Mouse (Mus musculus) embryonic facial prominence, embryonic 10.5 days (tissue): ENCODE measurements around the gene Gm10392. TPM values are rescaled to one million over a fixed set of nuclear protein-coding genes. Genes with fewer than 3 reads are reported as not detected.

ENCODE experiments used
- DNase-seq: peaks from one replicate; pipeline ENCODE4 v3.0.0-alpha.2; 2017; ENCODE audit warnings: low spot score
- H3K27ac ChIP-seq: fragments of 300-500 bp; sonication (generic); replicated peaks from 2 replicates; pipeline ENCODE4 v1.5.1; 2016; ENCODE audit warnings: mild to moderate bottlenecking
- H3K27me3 ChIP-seq: fragments of 300-500 bp; sonication (generic); replicated peaks from 2 replicates; pipeline ENCODE4 v1.6.1; 2016; ENCODE audit warnings: low read depth, mild to moderate bottlenecking; ENCODE audit not compliant: poor library complexity, severe bottlenecking
- H3K36me3 ChIP-seq: fragments of 300-500 bp; sonication (generic); replicated peaks from 2 replicates; pipeline ENCODE4 v1.6.1; 2016; ENCODE audit warnings: mild to moderate bottlenecking, moderate library complexity
- H3K4me1 ChIP-seq: fragments of 300-500 bp; sonication (generic); 2 replicates; pipeline ENCODE4 v1.6.1; 2016
- H3K4me3 ChIP-seq: fragments of 300-500 bp; sonication (generic); 2 replicates; pipeline ENCODE4 v1.5.1; 2016; ENCODE audit warnings: mild to moderate bottlenecking, moderate library complexity
- H3K9me3 ChIP-seq: fragments of 300-500 bp; sonication (generic); 2 replicates; pipeline ENCODE4 v1.6.1; 2016; ENCODE audit warnings: mild to moderate bottlenecking
- WGBS: fragments of 180-500 bp; shearing (Covaris S2); methylation state at CpG from one replicate; pipeline ENCODE4 v1.1.7; 2016; 5-methylcytosine and 5-hydroxymethylcytosine counted together
- polyA plus RNA-seq: library from polyadenylated mRNA; unstranded; fragments of >200 nt; fragmentation: Nextera tagmentation; extraction: Ambion mirVana; gene quantifications from 2 replicates; pipeline ENCODE4 v1.2.1, GENCODE M21; 2016

The Gm10392 gene
- polyA plus RNA-seq, 1 experiment from 2014 or later, result 0.11 TPM

DNA sequence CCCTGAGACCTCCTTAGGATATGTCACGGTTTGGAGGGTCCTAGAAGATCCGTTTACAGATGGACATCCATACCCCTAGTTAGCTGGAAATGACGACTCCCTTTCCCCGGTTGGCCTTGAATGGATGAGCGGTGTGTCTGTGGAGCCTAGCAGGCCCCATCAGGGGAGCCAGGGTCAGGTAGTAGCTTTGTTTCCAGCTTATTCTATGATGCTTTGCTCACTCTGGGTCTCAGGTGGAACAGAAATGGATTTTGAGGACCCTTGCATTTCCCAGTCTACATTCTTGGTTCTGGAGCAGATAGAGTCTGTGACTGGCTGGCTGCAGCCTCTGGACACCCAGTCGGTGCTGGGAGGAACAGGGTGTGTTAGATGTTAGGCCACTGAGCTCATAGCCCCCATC, 24.2 kb downstream of the Gm10392 start:
- H3K27ac ChIP-seq, result peak overlapping the region; percentile 90; the same call in 1 of the 2 replicates
- peak overlapping the region; percentile 85 for H3K4me3 ChIP-seq
- no peaks in the 10 kb centered on the region for H3K9me3 ChIP-seq
- H3K4me1 ChIP-seq, result peaks cover 94% of the 10 kb centered on the region
- no peak for DNase-seq
- peaks cover 30% of the 10 kb centered on the region for H3K36me3 ChIP-seq
- no peaks in the 10 kb centered on the region for H3K27me3 ChIP-seq
- 73% methylated on average over 6 of the region's 6 CpGs for WGBS

DNA sequence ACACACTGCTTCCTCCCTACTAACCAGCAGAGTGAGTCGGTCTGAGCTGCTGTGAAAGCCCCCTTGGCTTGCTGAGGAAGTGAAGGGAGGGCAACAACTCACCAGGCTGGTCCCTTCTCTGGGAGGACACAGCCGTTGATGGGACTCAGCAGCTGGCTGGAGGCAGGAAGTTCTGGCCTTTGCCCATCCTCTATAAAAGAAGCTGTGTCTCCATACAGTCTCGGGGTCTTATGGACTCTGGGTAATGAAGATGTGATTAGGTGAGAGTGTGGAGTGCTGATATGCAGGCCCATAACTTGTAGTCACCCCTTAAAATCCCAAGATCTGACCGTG, 24.7 kb downstream of the Gm10392 start:
- H3K27ac ChIP-seq, result peak overlapping the region; percentile 90
- no peaks in the 10 kb centered on the region for H3K27me3 ChIP-seq
- WGBS, result 41% methylated on average over 4 of the region's 4 CpGs
- peaks cover 25% of the 10 kb centered on the region for H3K36me3 ChIP-seq
- peaks cover 91% of the 10 kb centered on the region for H3K4me1 ChIP-seq
- H3K4me3 ChIP-seq, result peak overlapping the region; percentile 85
- H3K9me3 ChIP-seq, result no peaks in the 10 kb centered on the region
- DNase-seq, result no peak

DNA sequence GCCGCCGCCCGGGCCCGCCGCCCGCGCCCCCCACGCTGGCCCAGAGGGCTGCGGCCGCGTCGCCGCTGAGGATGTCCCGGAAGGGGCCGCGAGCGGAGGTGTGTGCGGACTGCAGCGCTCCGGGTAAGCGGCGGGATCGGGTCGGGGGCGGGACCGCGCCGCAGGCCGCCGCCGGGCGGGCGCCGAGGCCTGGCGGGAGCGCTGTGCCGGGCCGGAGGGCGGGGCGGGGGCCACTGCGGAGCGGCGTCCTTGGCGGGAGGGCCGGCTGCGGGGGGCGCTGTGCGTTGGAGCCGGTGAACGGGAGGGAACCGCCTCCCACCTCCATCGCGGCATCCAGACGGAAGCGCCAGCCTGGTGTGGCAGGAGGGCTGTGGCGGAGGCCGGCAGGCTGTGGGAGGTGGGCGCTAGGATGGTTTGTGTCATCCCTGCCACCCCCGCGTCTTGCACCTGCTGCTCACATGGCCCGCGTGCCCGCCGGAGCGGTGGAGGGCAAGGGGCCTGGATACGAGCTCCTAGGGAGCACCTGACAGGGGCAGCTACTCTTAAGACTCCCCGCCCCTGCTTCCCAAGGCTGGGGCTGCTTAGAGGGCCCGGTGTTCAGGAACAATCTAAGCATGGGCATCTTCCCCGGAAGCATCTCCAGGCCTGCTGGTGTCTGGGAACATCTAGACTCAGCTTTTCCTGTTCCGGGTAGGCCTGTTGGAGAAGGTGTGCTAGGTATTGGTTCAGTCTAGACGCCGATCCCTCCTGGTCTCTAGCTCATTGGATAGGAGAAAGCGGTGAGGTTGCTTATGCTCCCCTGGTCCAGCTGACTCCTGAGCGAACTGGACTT, 25.3 kb downstream of the Gm10392 start, which contains the start of gene Git1:
Gene Git1 (plus strand): TSS at position 51 of the 832 bp plus-strand sequence.
- Histone ChIP-seq H3K27me3 (no peaks in the 10 kb centered on the region), H3K4me1 (peaks cover 91% of the 10 kb centered on the region)

DNA sequence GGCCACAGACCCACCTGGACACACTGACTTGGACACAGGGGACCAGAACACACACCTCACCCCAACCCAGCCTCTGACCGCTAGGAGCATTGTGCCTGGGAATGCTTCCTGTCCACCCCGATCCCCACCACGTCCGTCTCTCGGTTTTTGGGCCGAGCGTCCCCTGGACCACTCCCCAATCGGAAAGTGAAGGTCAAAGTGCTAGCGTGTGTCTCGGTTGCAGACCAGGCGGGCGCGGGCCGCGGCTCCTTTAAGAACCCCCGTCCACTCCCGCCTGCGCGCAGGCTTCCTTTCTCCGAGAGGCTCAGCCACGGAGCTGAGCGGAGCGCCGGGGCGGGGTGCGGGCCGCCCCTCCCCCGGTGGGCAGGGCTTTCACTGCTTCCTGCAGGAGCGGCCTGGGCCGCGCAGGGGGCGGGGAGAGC, 26.1 kb downstream of the Gm10392 start:
- peak; percentile 95 for DNase-seq
- Histone ChIP-seq H3K36me3 (peaks cover 14% of the 10 kb centered on the region; the same call in 1 of the 2 replicates), H3K4me1 (peaks cover 91% of the 10 kb centered on the region), H3K4me3 (peak overlapping the region; percentile 85), H3K27ac (peak overlapping the region; percentile 90), H3K27me3 (no peaks in the 10 kb centered on the region), H3K9me3 (no peaks in the 10 kb centered on the region)
- under 1% methylated on average over 32 of the region's 32 CpGs for WGBS

More for the DNA sequence above, 25.3 kb downstream of the Gm10392 start, which contains the start of gene Git1:
- WGBS, result 2% methylated on average over 74 of the region's 74 CpGs
- peaks cover 19% of the 10 kb centered on the region for H3K36me3 ChIP-seq
- peak within 1 kb of the TSS; percentile 85 for H3K4me3 ChIP-seq
- no peaks in the 10 kb centered on the region for H3K9me3 ChIP-seq
- peak within 1 kb of the TSS; percentile 90 for H3K27ac ChIP-seq
- DNase-seq, result peak; percentile 57

DNA sequence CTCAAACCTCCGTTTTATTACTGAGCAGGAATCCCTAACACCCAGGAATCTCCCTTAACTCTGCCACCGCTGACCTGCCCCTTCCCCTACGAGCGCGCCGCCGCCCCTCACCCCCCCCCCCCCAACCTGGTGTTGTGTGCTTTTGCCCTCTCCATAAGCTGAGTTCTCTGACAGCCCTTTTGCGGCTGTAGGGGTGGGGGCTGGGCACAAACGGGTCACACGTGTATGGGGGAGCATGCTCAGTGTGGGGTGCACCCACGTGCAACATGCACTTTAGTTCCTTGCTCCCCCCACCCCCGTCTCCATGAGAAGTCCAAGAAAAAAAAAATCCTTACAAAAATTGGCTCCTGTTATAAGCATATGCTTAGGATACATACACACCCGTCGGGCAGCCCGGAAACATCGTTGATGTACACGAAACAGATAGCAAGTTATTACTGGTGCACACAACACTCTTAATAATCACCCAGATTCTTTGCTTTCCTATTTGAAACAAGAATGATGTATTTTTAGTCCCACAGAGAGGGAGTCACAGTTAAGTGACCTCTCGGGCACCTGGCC, 26.6 kb downstream of the Gm10392 start:
- peak overlapping the region; percentile 85 for H3K4me3 ChIP-seq
- no peaks in the 10 kb centered on the region for H3K27me3 ChIP-seq
- H3K9me3 ChIP-seq, result no peaks in the 10 kb centered on the region
- WGBS, result under 1% methylated on average over 18 of the region's 18 CpGs
- peaks cover 13% of the 10 kb centered on the region; the same call in 1 of the 2 replicates for H3K36me3 ChIP-seq
- peak overlapping the region; percentile 90 for H3K27ac ChIP-seq
- DNase-seq, result peak; percentile 57
- peaks cover 91% of the 10 kb centered on the region for H3K4me1 ChIP-seq

DNA sequence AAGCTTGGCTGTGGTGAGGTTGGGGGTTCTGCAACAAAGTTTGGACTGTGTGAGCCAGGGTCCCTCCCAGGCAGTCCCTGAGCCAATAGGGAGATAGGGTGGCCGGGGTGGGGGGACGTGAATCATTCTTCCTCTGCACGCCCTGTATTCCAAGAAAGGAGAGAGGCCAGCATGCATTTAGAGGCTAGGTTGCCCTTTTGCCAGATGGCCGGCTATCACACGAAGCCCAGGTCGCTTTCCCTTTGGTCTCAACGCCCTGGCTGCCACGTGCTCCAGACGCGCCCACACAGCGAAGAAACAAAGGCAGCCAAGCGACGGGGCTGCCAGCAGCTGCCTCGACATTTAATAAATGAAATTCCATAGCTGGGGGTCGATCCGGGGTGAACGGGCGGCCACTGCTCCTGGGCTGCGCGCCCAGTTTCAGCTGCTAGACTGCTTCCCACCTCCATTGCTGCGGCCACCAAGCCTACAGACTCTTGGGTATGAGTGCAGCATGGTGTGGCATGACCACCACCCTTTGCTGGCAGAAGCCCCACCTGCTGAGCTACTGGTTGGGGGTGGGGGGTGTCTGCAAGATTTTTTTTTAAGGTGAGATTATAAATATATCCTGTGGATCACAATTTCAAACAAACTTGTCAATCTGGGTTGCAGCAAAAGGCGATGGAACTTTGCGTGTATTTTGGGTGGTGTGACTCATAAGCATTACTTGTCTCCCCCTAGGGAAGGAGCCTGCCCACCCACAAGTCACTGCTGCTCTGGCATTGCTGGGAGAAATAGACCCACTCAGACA, 27.3 kb downstream of the Gm10392 start:
- under 1% methylated on average over 23 of the region's 23 CpGs for WGBS
- peak; percentile 88 for DNase-seq
- peaks cover 91% of the 10 kb centered on the region for H3K4me1 ChIP-seq
- H3K4me3 ChIP-seq, result peak overlapping the region; percentile 85
- H3K27ac ChIP-seq, result peak overlapping the region; percentile 90
- no peaks in the 10 kb centered on the region for H3K9me3 ChIP-seq
- no peaks in the 10 kb centered on the region for H3K27me3 ChIP-seq
- H3K36me3 ChIP-seq, result peaks cover 17% of the 10 kb centered on the region; the same call in 1 of the 2 replicates

DNA sequence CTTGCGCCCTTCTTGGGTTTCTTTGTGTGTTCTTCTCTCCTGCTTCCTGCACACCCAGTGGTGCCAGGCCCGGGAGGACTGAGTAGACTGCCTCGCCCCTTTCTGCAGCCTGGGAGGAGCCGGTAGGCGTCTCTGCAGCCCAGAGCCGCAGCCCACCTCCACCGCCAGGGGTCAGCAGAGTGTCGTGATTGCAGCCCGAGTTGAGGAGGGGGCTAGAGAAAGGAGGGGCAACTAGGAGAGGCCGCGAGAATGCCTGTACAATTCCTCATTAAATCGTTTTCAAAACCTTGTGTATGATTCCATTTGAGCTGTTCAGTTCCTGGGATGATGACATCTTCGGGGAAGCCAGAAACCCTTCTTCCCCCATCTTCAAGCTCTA, 27.9 kb downstream of the Gm10392 start:
- Histone ChIP-seq H3K4me3 (peak overlapping the region; percentile 85), H3K4me1 (peaks cover 92% of the 10 kb centered on the region), H3K27ac (peak overlapping the region; percentile 90), H3K36me3 (peaks cover 17% of the 10 kb centered on the region; the same call in 1 of the 2 replicates), H3K27me3 (no peaks in the 10 kb centered on the region), H3K9me3 (no peaks in the 10 kb centered on the region)
- under 1% methylated on average over 13 of the region's 13 CpGs for WGBS
- DNase-seq, result peak; percentile 98

DNA sequence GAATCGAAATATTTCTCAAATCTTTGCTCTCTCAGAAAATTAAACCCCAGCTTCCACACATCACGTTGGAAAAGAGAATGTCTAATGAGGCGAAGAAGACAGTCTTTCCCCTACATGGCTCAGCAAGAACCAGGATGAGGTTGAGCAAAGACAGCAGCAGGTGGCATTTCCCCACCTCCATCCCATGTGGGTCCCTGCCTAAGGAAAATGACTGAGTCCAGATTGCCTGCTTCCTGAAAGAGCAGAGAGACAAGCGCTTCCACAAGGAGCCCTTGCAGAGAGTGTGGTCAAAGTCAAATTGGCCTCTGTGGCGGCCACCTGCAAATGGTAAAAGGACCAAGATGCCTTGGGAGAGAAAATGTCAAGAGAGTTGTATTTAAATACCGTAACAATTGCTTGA, 28.5 kb downstream of the Gm10392 start:
- peaks cover 13% of the 10 kb centered on the region; the same call in 1 of the 2 replicates for H3K36me3 ChIP-seq
- peak overlapping the region; percentile 94 for H3K27ac ChIP-seq

DNA sequence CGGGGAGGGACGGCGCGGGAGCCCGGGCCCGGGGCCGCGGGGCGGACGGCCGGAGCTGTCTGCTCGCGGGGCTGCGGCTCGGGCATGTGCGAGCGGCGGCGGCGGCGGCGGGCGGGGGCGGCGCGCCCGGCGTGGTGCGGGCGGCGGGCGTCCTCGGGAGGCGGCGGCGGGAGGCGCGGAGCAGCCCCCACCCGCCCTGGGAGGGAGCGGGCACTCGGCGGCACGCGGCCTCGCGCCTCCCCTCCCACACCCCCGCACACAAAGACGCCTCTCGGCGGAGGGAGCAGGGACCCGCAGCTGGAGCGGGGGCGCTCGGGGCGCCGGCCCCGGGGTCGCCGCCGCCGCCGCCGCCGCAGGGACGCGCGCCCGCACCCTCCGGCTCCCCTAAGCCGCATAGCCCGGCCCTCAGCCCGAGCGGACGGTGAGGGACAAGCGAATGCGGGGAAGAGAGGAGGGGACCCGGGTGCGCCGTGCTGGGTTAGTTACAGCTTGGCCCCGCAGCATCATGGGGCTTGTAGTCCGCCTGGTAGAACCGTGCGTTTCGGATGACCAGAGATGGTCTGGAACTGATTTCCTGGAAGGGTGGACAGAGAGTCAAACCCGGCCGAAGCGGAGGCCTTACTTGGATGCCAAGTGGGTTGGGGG, 29.3 kb downstream of the Gm10392 start, which contains the start of gene Ankrd13b:
Gene Ankrd13b (minus strand): TSS at position 88 of the 645 bp plus-strand sequence.
- WGBS, result under 1% methylated on average over 86 of the region's 87 CpGs
- DNase-seq, result peak; percentile 87
- H3K4me1 ChIP-seq, result peaks cover 92% of the 10 kb centered on the region

More for the DNA sequence above, 28.5 kb downstream of the Gm10392 start:
- WGBS, result 69% methylated on average over 6 of the region's 6 CpGs
- Histone ChIP-seq H3K4me1 (peaks cover 92% of the 10 kb centered on the region), H3K27me3 (no peaks in the 10 kb centered on the region), H3K9me3 (no peaks in the 10 kb centered on the region), H3K4me3 (peak overlapping the region; percentile 85)
- no peak for DNase-seq

DNA sequence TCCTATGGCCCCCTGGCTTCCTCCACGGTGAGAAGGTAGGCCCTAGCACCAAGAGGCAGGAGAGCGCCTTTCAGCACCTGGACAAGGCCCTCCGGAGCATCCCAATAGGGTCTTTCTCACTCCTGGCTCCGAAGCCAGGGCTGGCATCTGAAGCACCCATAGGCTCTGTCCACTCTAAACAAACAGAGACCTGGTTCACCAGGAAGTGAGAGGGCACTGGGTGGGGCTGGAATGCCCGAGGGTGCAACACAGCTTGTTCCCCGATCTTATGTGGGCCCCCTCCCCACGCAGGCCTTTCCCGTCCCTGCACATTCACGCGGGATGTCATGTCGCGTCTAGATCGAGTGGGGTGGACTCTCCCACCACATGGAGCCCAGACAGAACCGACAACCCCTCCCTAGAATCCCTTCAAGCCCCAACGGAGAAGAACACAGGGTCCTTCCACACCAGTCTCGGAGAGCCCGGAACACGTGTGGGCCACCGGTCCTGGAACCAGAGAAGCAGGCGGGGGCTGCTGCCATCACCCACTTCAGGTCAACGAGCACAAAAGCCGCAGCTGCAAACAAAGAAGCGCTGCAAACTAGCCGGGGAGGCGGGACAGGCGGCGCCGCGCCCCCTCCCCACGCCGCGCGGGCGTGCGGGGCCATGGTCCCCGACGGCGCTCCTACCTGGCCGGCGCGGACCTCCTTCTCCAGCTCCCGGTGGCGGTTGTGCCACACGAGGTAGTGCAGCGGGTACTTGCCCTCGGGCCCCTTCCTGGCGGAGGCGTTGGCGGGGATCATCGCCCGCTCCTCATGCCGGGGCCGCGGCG, 30.0 kb downstream of the Gm10392 start:
- peaks cover 13% of the 10 kb centered on the region; the same call in 1 of the 2 replicates for H3K36me3 ChIP-seq
- H3K4me3 ChIP-seq, result peak overlapping the region; percentile 85
- peaks cover 84% of the 10 kb centered on the region for H3K4me1 ChIP-seq
- H3K27ac ChIP-seq, result peak overlapping the region; percentile 94
- H3K27me3 ChIP-seq, result no peaks in the 10 kb centered on the region
- no peaks in the 10 kb centered on the region for H3K9me3 ChIP-seq
- DNase-seq, result peak; percentile 59
- WGBS, result 2% methylated on average over 55 of the region's 55 CpGs

More for the DNA sequence above, 29.3 kb downstream of the Gm10392 start, which contains the start of gene Ankrd13b:
- peak within 1 kb of the TSS; percentile 85 for H3K4me3 ChIP-seq
- no peaks in the 10 kb centered on the region for H3K9me3 ChIP-seq
- no peaks in the 10 kb centered on the region for H3K27me3 ChIP-seq
- H3K36me3 ChIP-seq, result peaks cover 13% of the 10 kb centered on the region; the same call in 1 of the 2 replicates
- peak within 1 kb of the TSS; percentile 94 for H3K27ac ChIP-seq

DNA sequence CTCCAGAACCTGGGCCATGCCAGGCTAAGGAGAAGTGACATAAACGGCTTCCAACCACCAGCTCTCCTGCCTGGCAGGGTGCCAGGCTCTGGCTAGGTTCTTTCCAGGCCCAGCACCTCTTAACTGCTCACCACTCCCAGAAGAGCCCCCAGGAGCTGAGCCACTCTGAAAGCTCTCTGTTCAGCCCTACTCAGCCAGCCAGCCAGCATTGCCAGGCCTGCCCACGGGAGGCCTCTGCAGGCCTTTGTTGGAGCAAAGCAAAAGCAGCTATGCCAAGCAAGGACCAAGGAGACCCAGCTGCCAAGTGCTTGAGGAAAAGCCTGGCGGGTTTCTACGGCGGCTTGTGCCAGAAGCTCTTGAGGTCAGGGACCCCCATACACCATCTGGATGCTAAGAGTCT, 32.2 kb downstream of the Gm10392 start:
- no peaks in the 10 kb centered on the region for H3K9me3 ChIP-seq
- H3K4me3 ChIP-seq, result peak overlapping the region; percentile 11; the same call in 1 of the 2 replicates
- no peaks in the 10 kb centered on the region for H3K27me3 ChIP-seq
- H3K4me1 ChIP-seq, result peaks cover 76% of the 10 kb centered on the region
- 81% methylated on average over 5 of the region's 5 CpGs for WGBS
- no peak for DNase-seq
- H3K27ac ChIP-seq, result peak overlapping the region; percentile 21; the same call in 1 of the 2 replicates
- H3K36me3 ChIP-seq, result peaks cover 16% of the 10 kb centered on the region; the same call in 1 of the 2 replicates
